Mouse (Mus musculus): ENCODE measurements around the gene Schip1.

DNA sequence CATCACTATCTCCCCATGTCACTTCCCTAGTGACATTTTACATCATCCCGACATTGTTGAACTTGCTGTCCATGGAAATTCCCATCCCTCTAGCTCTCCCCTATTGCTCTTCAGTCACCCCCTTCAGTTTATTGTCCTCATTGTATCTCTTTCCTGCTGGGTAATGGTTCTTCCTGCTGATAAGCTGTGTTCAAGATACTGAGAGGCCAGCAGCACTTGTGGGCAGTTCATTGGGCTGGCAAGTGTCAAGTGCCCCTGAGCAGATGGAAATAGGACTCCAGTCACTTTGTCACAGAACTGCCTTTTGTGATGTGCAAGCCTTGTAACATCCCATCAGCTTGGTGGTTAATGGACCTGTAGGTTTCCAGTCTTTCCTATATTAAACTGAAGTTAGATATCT lies 241.0 kb downstream of the Schip1 start:
- TF ChIP-seq POLR2A (IDR thresholded peaks at IDR 0.05; ENCODE audit: control insufficient read depth, low read depth, low read length) (no peak), CTCF (IDR thresholded peaks at IDR 0.05; ENCODE audit: control insufficient read depth, insufficient read depth, insufficient replicate concordance, low read depth, low read length) (no peak)

Measured in testis, adult 2 months (tissue).